Comparison of ENCODE assay signal across 23 mouse cellular contexts in genomic region chr16:10553858-10554257, GRCm38 (mm10). TPM values are rescaled to one million over a fixed set of nuclear protein-coding genes. Genes with fewer than 3 reads are reported as not detected.
DNase-seq lines count a peak whose midpoint lies in the region; ATAC-seq and TF ChIP-seq lines count a peak whose summit lies in the region.
"Had no signal": no experiment of that assay in that cellular context is flagged by ENCODE, and none has a peak within 500 bp of the region (broad histone marks: within the 10 kb centered on the region; RNA-seq: fewer than 3 reads in every experiment).

No protein-coding gene starts in this region.

- H3K27me3 ChIP-seq in G1E (ENCODE audit: insufficient read depth, low read length): no peaks in the 10 kb centered on the region
- H3K27me3 ChIP-seq: CH12.LX; embryonic facial prominence, embryonic 12.5 days; forebrain, embryonic 13.5 days; forebrain, embryonic 15.5 days; Patski had no signal

- peaks cover 20% of the 10 kb centered on the region for H3K4me1 ChIP-seq in G1E (ENCODE audit: insufficient read depth, low read depth, low read length)
- H3K4me1 ChIP-seq: embryonic facial prominence, embryonic 10.5 days; embryonic facial prominence, embryonic 12.5 days; forebrain, embryonic 13.5 days; forebrain, embryonic 15.5 days had no signal

- TF ChIP-seq CTCF in G1E (IDR thresholded peaks at IDR 0.05; ENCODE audit: low read depth, low read length): no peak

- DNase-seq in G1E (ENCODE audit: low spot score): peak; percentile 20
- no peak for DNase-seq in lung, postnatal 14 days
- DNase-seq in cerebellum, postnatal 36 days: no peak
- no peak for DNase-seq in right cerebral cortex, postnatal 25 days
- DNase-seq: adrenal gland, adult 8-10 months; adrenal gland, postnatal 14 days; adrenal gland, postnatal 36 days; B cell, adult 2 months; cerebellum, adult 11-12 months; cerebellum, adult 2 months; cerebellum, adult 9-10 months; cerebellum, postnatal 10 days; cerebellum, postnatal 25 days; forebrain, postnatal 0 days had no signal

- peak; percentile 34 for ATAC-seq in G1E (ENCODE audit: extremely low read depth, insufficient number of reproducible peaks, low FRiP score, poor library complexity, severe bottlenecking)
- ATAC-seq in common myeloid progenitor, adult 5-6 weeks (replicated peaks; ENCODE audit: low read depth, poor library complexity, severe bottlenecking): peak; percentile 77
- 0 out of 2 replicates have a peak, but pooled peaks have one; percentile 37 for ATAC-seq in megakaryocyte progenitor cell, adult 5-6 weeks (replicated peaks; ENCODE audit: poor library complexity)
- ATAC-seq: activated CD4-positive, CD25-positive, alpha-beta regulatory T cell, adult 4 months; forebrain, embryonic 13.5 days; forebrain, embryonic 15.5 days; forebrain, postnatal 0 days; Patski had no signal

- H3K4me3 ChIP-seq in G1E (ENCODE audit: low read depth, low read length): no peak overlapping the region
- H3K4me3 ChIP-seq: embryonic facial prominence, embryonic 10.5 days; embryonic facial prominence, embryonic 12.5 days; forebrain, embryonic 13.5 days; forebrain, embryonic 15.5 days had no signal

- H3K9me3 ChIP-seq in G1E (replicated peaks): no peaks in the 10 kb centered on the region
- H3K9me3 ChIP-seq: embryonic facial prominence, embryonic 10.5 days; embryonic facial prominence, embryonic 12.5 days; forebrain, embryonic 13.5 days; forebrain, embryonic 15.5 days had no signal

- peaks cover 43% of the 10 kb centered on the region for H3K36me3 ChIP-seq in G1E (replicated peaks)
- H3K36me3 ChIP-seq: embryonic facial prominence, embryonic 10.5 days; embryonic facial prominence, embryonic 12.5 days; forebrain, embryonic 15.5 days had no signal

RNA-seq across cellular contexts. Expression of gene Clec16a, which starts 8.7 kb away (rescaled TPM):
- total RNA-seq in G1E (2014; fragmentation: Nextera tagmentation) (47.7 and 47.9 TPM in 2 replicates), G1E (2017) (11.9 and 12.6 TPM in 2 replicates)
- polyA plus RNA-seq in G1E (2012): 15.4 and 18.1 TPM in 2 replicates
- 15.5 and 16.5 TPM in 2 replicates for total RNA-seq in common myeloid progenitor, adult 5-6 weeks (2017)
- total RNA-seq in megakaryocyte progenitor cell, adult 5-6 weeks (2015): 10.8 and 11.5 TPM in 2 replicates
- total RNA-seq in megakaryocyte progenitor cell, adult 5-6 weeks (2017): 12.6 and 14.6 TPM in 2 replicates

RNA-seq across cellular contexts. Expression of gene Dexi, which starts 11.0 kb away (rescaled TPM):
- total RNA-seq in G1E (2014; fragmentation: Nextera tagmentation) (7.1 and 12.1 TPM in 2 replicates), G1E (2017) (5.0 and 7.5 TPM in 2 replicates)
- 20.2 and 23.2 TPM in 2 replicates for polyA plus RNA-seq in G1E (2012)
- total RNA-seq in common myeloid progenitor, adult 5-6 weeks (2017): 3.7 and 5.9 TPM in 2 replicates
- 5.7 and 7.3 TPM in 2 replicates for total RNA-seq in megakaryocyte progenitor cell, adult 5-6 weeks (2015)
- total RNA-seq in megakaryocyte progenitor cell, adult 5-6 weeks (2017): 3.3 and 6.0 TPM in 2 replicates
